Mouse (Mus musculus) left cerebral cortex, adult 9 months (tissue): ENCODE measurements around the gene Zfp850.
"Not testable (repeated sequence)": the region's sequence is repeated elsewhere in the genome, so short reads cannot be mapped to it uniquely, and the experiment has no call there.

Experiments used
- DNase-seq, 2 experiments: peaks; one replicate each; pipeline ENCODE4 v3.0.0; 2022; ENCODE audit warnings: low spot score in 2 of 2

Zfp850 gene

GRCm38 (mm10) chr7:28013549-28014444 lies at the start of gene Zfp850:
Gene Zfp850, minus strand, starts transcription at chr7:28014115.
- peak; percentile 25 to 70 for DNase-seq

GRCm38 (mm10) chr7:28059972-28060371 lies 46.1 kb upstream of the Zfp850 start:
- DNase-seq = no peak

- DNase-seq = no peak
Observed at GRCm38 (mm10) chr7:28053046-28053930, 39.4 kb upstream of the Zfp850 start.

GRCm38 (mm10) chr7:28050584-28050983 lies 36.7 kb upstream of the Zfp850 start:
- DNase-seq = no peak

GRCm38 (mm10) chr7:28049476-28050409 lies 35.8 kb upstream of the Zfp850 start, which contains the start of gene Psmc4:
Gene Psmc4, minus strand, starts transcription at chr7:28050101.
- DNase-seq = peak; percentile 97 to 99

GRCm38 (mm10) chr7:28044524-28044923 lies 30.6 kb upstream of the Zfp850 start:
- no peak for DNase-seq

GRCm38 (mm10) chr7:28014445-28014810 lies 513 bp upstream of the Zfp850 start:
- DNase-seq = no peak

GRCm38 (mm10) chr7:28010271-28010670 lies 3.6 kb downstream of the Zfp850 start:
- DNase-seq = peak in 1 of 2 experiments; percentile 44

GRCm38 (mm10) chr7:27982197-27982596 lies 31.7 kb downstream of the Zfp850 start:
- no peak for DNase-seq

- DNase-seq = peak; percentile 32 to 73
Observed at GRCm38 (mm10) chr7:27978683-27979528, 35.0 kb downstream of the Zfp850 start, which contains the start of gene Zfp780b. Gene Zfp780b, minus strand, starts transcription at chr7:27979171.

GRCm38 (mm10) chr7:27949451-27949850 lies 64.5 kb downstream of the Zfp850 start:
- DNase-seq = not testable (repeated sequence)

- peak in 1 of 2 experiments; percentile 29 for DNase-seq
Observed at GRCm38 (mm10) chr7:27941869-27942268, 72.0 kb downstream of the Zfp850 start.
